In genomic region chr11:51545811-51546210, GRCm38 (mm10) we compare ENCODE assay signal across 22 mouse cellular contexts. TPM values are rescaled to one million over a fixed set of nuclear protein-coding genes. Genes with fewer than 3 reads are reported as not detected.
A peak's percentile ranks its signal among the peaks of the same experiment; 100 is the strongest.
DNase-seq lines count a peak whose midpoint lies in the region; ATAC-seq and TF ChIP-seq lines count a peak whose summit lies in the region.
"Had no signal": no experiment of that assay in that cellular context is flagged by ENCODE, and none has a peak within 500 bp of the region (broad histone marks: within the 10 kb centered on the region; RNA-seq: fewer than 3 reads in every experiment).

No protein-coding gene starts in this region.

- no peaks in the 10 kb centered on the region for H3K36me3 ChIP-seq in midbrain, embryonic 16.5 days (ENCODE audit: control insufficient read depth, insufficient read depth, low read length)
- H3K36me3 ChIP-seq in midbrain, embryonic 14.5 days (ENCODE audit: control insufficient read depth, insufficient read depth, low read length): no peaks in the 10 kb centered on the region
- H3K36me3 ChIP-seq in embryonic facial prominence, embryonic 13.5 days: no peaks in the 10 kb centered on the region
- no peaks in the 10 kb centered on the region for H3K36me3 ChIP-seq in limb, embryonic 11.5 days (ENCODE audit: control insufficient read depth, insufficient read depth, low read length)
- no peaks in the 10 kb centered on the region for H3K36me3 ChIP-seq in limb, embryonic 14.5 days (ENCODE audit: control insufficient read depth, insufficient read depth, low read length)
- H3K36me3 ChIP-seq: embryonic facial prominence, embryonic 12.5 days; heart, embryonic 12.5 days; heart, embryonic 15.5 days; hindbrain, embryonic 15.5 days had no signal

- DNase-seq in midbrain, embryonic 14.5 days: no peak
- DNase-seq in limb, embryonic 11.5 days (ENCODE audit: low spot score): peak; percentile 49
- DNase-seq in limb, embryonic 14.5 days (ENCODE audit: low spot score): peak; percentile 39
- DNase-seq in adrenal gland, postnatal 14 days: no peak
- no peak for DNase-seq in urinary bladder, postnatal 14 days (ENCODE audit: low spot score)
- no peak for DNase-seq in adrenal gland, postnatal 25 days
- DNase-seq: adrenal gland, postnatal 10 days; cerebellum, adult 11-12 months; cerebellum, adult 8-10 months; cerebellum, postnatal 14 days; gastrocnemius, postnatal 25 days; heart, adult 18-20 months; heart, postnatal 10 days; heart, postnatal 36 days had no signal

- peak overlapping the region; percentile 0; the same call in 1 of the 2 replicates for H3K9ac ChIP-seq in midbrain, embryonic 16.5 days (ENCODE audit: low read depth, low read length)
- H3K9ac ChIP-seq in midbrain, embryonic 14.5 days (replicated peaks; ENCODE audit: low read length): no peak overlapping the region
- H3K9ac ChIP-seq in embryonic facial prominence, embryonic 13.5 days: 0 out of 2 replicates have a peak overlapping the region, but pooled peaks have one; percentile 16
- no peak overlapping the region for H3K9ac ChIP-seq in limb, embryonic 11.5 days (ENCODE audit: low read length)
- no peak overlapping the region for H3K9ac ChIP-seq in limb, embryonic 14.5 days (ENCODE audit: low read depth, low read length, severe bottlenecking)
- H3K9ac ChIP-seq: embryonic facial prominence, embryonic 12.5 days; heart, embryonic 12.5 days; heart, embryonic 15.5 days; hindbrain, embryonic 15.5 days had no signal

- 61% methylated on average over 4 of the region's 4 CpGs for WGBS in midbrain, embryonic 16.5 days
- WGBS in midbrain, embryonic 14.5 days: 73% methylated on average over 4 of the region's 4 CpGs
- WGBS in embryonic facial prominence, embryonic 13.5 days: 23% methylated on average over 4 of the region's 4 CpGs
- 26% methylated on average over 4 of the region's 4 CpGs for WGBS in limb, embryonic 11.5 days
- 18% methylated on average over 4 of the region's 4 CpGs for WGBS in limb, embryonic 14.5 days

- H3K27me3 ChIP-seq in midbrain, embryonic 16.5 days (ENCODE audit: control insufficient read depth, insufficient read depth, low read depth, low read length): no peaks in the 10 kb centered on the region
- no peaks in the 10 kb centered on the region for H3K27me3 ChIP-seq in midbrain, embryonic 14.5 days (ENCODE audit: control insufficient read depth, insufficient read depth, low read length)
- H3K27me3 ChIP-seq in embryonic facial prominence, embryonic 13.5 days: no peaks in the 10 kb centered on the region
- no peaks in the 10 kb centered on the region; the same call in 1 of the 2 replicates for H3K27me3 ChIP-seq in limb, embryonic 11.5 days (ENCODE audit: control insufficient read depth, insufficient read depth, low read length)
- no peaks in the 10 kb centered on the region for H3K27me3 ChIP-seq in limb, embryonic 14.5 days (ENCODE audit: control insufficient read depth, insufficient read depth, low read length)
- H3K27me3 ChIP-seq: embryonic facial prominence, embryonic 12.5 days; heart, embryonic 12.5 days; heart, embryonic 15.5 days; hindbrain, embryonic 15.5 days had no signal

- TF ChIP-seq POLR2A in limb, embryonic 14.5 days (IDR thresholded peaks at IDR 0.05; ENCODE audit: borderline replicate concordance, extremely low read depth, insufficient read depth, insufficient read length): no peak

- H3K9me3 ChIP-seq in midbrain, embryonic 16.5 days (replicated peaks; ENCODE audit: control insufficient read depth, low read length, poor library complexity, severe bottlenecking): no peaks in the 10 kb centered on the region
- no peaks in the 10 kb centered on the region for H3K9me3 ChIP-seq in midbrain, embryonic 14.5 days (ENCODE audit: control insufficient read depth, low read length)
- no peaks in the 10 kb centered on the region for H3K9me3 ChIP-seq in embryonic facial prominence, embryonic 13.5 days
- H3K9me3 ChIP-seq in limb, embryonic 11.5 days (ENCODE audit: control insufficient read depth, low read length): no peaks in the 10 kb centered on the region
- H3K9me3 ChIP-seq in limb, embryonic 14.5 days (ENCODE audit: control insufficient read depth, low read length): no peaks in the 10 kb centered on the region
- H3K9me3 ChIP-seq: embryonic facial prominence, embryonic 12.5 days; heart, embryonic 12.5 days; heart, embryonic 15.5 days; hindbrain, embryonic 15.5 days had no signal

- no peak overlapping the region for H3K4me3 ChIP-seq in midbrain, embryonic 16.5 days (ENCODE audit: low read depth, low read length)
- H3K4me3 ChIP-seq in midbrain, embryonic 14.5 days (replicated peaks; ENCODE audit: low read depth, low read length): no peak overlapping the region
- no peak overlapping the region for H3K4me3 ChIP-seq in embryonic facial prominence, embryonic 13.5 days
- no peak overlapping the region for H3K4me3 ChIP-seq in limb, embryonic 11.5 days (ENCODE audit: low read depth, low read length)
- no peak overlapping the region for H3K4me3 ChIP-seq in limb, embryonic 14.5 days (replicated peaks; ENCODE audit: low read length)
- H3K4me3 ChIP-seq: embryonic facial prominence, embryonic 12.5 days; heart, embryonic 12.5 days; heart, embryonic 15.5 days; hindbrain, embryonic 15.5 days had no signal

- no peaks in the 10 kb centered on the region for H3K4me1 ChIP-seq in midbrain, embryonic 16.5 days (ENCODE audit: control insufficient read depth, insufficient read depth, low read length)
- no peaks in the 10 kb centered on the region for H3K4me1 ChIP-seq in midbrain, embryonic 14.5 days (ENCODE audit: control insufficient read depth, insufficient read depth, low read length)
- peaks cover 44% of the 10 kb centered on the region for H3K4me1 ChIP-seq in embryonic facial prominence, embryonic 13.5 days
- peaks cover 23% of the 10 kb centered on the region for H3K4me1 ChIP-seq in limb, embryonic 11.5 days (ENCODE audit: control insufficient read depth, insufficient read depth, low read length)
- H3K4me1 ChIP-seq in limb, embryonic 14.5 days (ENCODE audit: control insufficient read depth, insufficient read depth, low read length): peaks cover 22% of the 10 kb centered on the region
- H3K4me1 ChIP-seq: hindbrain, embryonic 15.5 days had no signal

- H3K27ac ChIP-seq in midbrain, embryonic 16.5 days (ENCODE audit: low read length): no peak overlapping the region
- H3K27ac ChIP-seq in midbrain, embryonic 14.5 days (replicated peaks; ENCODE audit: low read depth, low read length): no peak overlapping the region
- H3K27ac ChIP-seq in embryonic facial prominence, embryonic 13.5 days: 0 out of 2 replicates have a peak overlapping the region, but pooled peaks have one; percentile 16
- 0 out of 2 replicates have a peak overlapping the region, but pooled peaks have one; percentile 2 for H3K27ac ChIP-seq in limb, embryonic 11.5 days (replicated peaks; ENCODE audit: low read depth, low read length)
- no peak overlapping the region for H3K27ac ChIP-seq in limb, embryonic 14.5 days (replicated peaks; ENCODE audit: low read depth, low read length)
- H3K27ac ChIP-seq: embryonic facial prominence, embryonic 12.5 days; heart, embryonic 15.5 days; hindbrain, embryonic 15.5 days had no signal

- no peak for ATAC-seq in midbrain, embryonic 16.5 days
- ATAC-seq in midbrain, embryonic 14.5 days (ENCODE audit: low FRiP score, low TSS enrichment): no peak
- ATAC-seq in embryonic facial prominence, embryonic 13.5 days (ENCODE audit: insufficient number of reproducible peaks, insufficient read depth, low FRiP score, low TSS enrichment, low read depth): no peak
- no peak for ATAC-seq in limb, embryonic 11.5 days (ENCODE audit: insufficient number of reproducible peaks, low FRiP score, low TSS enrichment, low read depth)
- no peak for ATAC-seq in limb, embryonic 14.5 days (ENCODE audit: low FRiP score, low read depth)
- ATAC-seq: CD4-positive, CD25-positive, alpha-beta regulatory T cell, adult 4 months; forebrain, embryonic 14.5 days had no signal

- no peak overlapping the region for H3K4me2 ChIP-seq in midbrain, embryonic 16.5 days (ENCODE audit: low read length)
- no peak overlapping the region for H3K4me2 ChIP-seq in midbrain, embryonic 14.5 days (ENCODE audit: low read length)
- no peak overlapping the region for H3K4me2 ChIP-seq in embryonic facial prominence, embryonic 13.5 days
- no peak overlapping the region for H3K4me2 ChIP-seq in limb, embryonic 11.5 days (ENCODE audit: low read depth, severe bottlenecking)
- H3K4me2 ChIP-seq in limb, embryonic 14.5 days (replicated peaks; ENCODE audit: low read depth, low read length, severe bottlenecking): no peak overlapping the region
- H3K4me2 ChIP-seq: embryonic facial prominence, embryonic 12.5 days; heart, embryonic 12.5 days; heart, embryonic 15.5 days; hindbrain, embryonic 15.5 days had no signal

RNA-seq across cellular contexts. Expression of gene Phykpl, which starts 38.7 kb away (rescaled TPM):
- 9.4 and 9.7 TPM in 2 replicates for polyA plus RNA-seq in midbrain, embryonic 16.5 days (2015; fragmentation: Nextera tagmentation; extraction: Ambion mirVana)
- polyA plus RNA-seq in midbrain, embryonic 14.5 days (2014; fragmentation: Nextera tagmentation; extraction: Ambion mirVana): 8.7 and 12.5 TPM in 2 replicates
- polyA plus RNA-seq in embryonic facial prominence, embryonic 13.5 days (2015; fragmentation: Nextera tagmentation; extraction: Ambion mirVana): 19.0 and 21.3 TPM in 2 replicates
- 11.0 and 12.5 TPM in 2 replicates for polyA plus RNA-seq in limb, embryonic 11.5 days (2014; fragmentation: Nextera tagmentation; extraction: Ambion mirVana)
- 20.5 and 21.5 TPM in 2 replicates for polyA plus RNA-seq in limb, embryonic 14.5 days (2012; rRNA removed)
- polyA plus RNA-seq in limb, embryonic 14.5 days (2014; fragmentation: Nextera tagmentation; extraction: Ambion mirVana): 16.7 and 17.7 TPM in 2 replicates
- total RNA-seq in adrenal gland, postnatal 14 days (2021): 27.8 and 29.1 TPM in 2 replicates
- 40.0 and 41.3 TPM in 2 replicates for total RNA-seq in adrenal gland, postnatal 25 days (2021)

Comparison
In these comparisons a context has a peak if more than half of its experiments do, and no peak if none do; other contexts are left out.
1. H3K27ac ChIP-seq: peak in embryonic facial prominence, embryonic 13.5 days (single experiment) and limb, embryonic 11.5 days (single experiment); none in midbrain, embryonic 16.5 days (single experiment), midbrain, embryonic 14.5 days (single experiment) and limb, embryonic 14.5 days (single experiment).
2. H3K9ac ChIP-seq: peak in midbrain, embryonic 16.5 days (single experiment) and embryonic facial prominence, embryonic 13.5 days (single experiment); none in midbrain, embryonic 14.5 days (single experiment), limb, embryonic 11.5 days (single experiment) and limb, embryonic 14.5 days (single experiment).
3. DNase-seq: peak in limb, embryonic 11.5 days (single experiment) and limb, embryonic 14.5 days (single experiment); none in midbrain, embryonic 14.5 days (single experiment), adrenal gland, postnatal 14 days (single experiment), urinary bladder, postnatal 14 days (single experiment) and adrenal gland, postnatal 25 days (single experiment).